Mouse (Mus musculus): ENCODE results near the gene Abcc8.

GRCm38 (mm10) chr7:46132229-46132628 is 47.6 kb downstream of the Abcc8 start:
- TF ChIP-seq CTCF (IDR thresholded peaks at IDR 0.05; ENCODE audit: insufficient read depth, low read length) (no peak), POLR2A (IDR thresholded peaks at IDR 0.05; ENCODE audit: borderline replicate concordance, extremely low read depth, low read depth, low read length) (no peak)
